Mouse (Mus musculus) urinary bladder, postnatal 14 days (tissue): ENCODE results near the gene Adprhl1.

ENCODE experiments used
- DNase-seq: peaks from one replicate; pipeline ENCODE4 v3.0.0; 2021; ENCODE audit warnings: low spot score

The Adprhl1 gene

DNA sequence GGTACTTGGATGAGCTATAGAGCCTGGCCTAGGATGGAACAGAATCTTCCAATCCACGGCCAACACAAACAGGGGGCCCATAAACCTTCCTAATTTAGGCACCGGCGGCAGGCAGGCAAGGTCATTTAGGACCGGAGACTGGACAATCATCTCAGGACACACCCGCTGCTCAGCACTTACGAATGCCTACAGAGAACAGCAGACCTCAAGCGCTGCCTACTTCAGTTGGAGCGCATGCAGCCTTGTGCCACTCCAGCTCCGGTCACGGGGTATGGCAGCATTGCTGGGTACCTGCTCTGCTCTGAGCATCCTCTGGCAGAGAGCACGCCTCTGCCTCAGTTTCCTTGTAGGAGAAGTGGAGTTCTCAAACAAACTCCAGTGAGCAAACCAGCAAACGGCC, 24.2 kb downstream of the Adprhl1 start:
- DNase-seq = no peak

DNA sequence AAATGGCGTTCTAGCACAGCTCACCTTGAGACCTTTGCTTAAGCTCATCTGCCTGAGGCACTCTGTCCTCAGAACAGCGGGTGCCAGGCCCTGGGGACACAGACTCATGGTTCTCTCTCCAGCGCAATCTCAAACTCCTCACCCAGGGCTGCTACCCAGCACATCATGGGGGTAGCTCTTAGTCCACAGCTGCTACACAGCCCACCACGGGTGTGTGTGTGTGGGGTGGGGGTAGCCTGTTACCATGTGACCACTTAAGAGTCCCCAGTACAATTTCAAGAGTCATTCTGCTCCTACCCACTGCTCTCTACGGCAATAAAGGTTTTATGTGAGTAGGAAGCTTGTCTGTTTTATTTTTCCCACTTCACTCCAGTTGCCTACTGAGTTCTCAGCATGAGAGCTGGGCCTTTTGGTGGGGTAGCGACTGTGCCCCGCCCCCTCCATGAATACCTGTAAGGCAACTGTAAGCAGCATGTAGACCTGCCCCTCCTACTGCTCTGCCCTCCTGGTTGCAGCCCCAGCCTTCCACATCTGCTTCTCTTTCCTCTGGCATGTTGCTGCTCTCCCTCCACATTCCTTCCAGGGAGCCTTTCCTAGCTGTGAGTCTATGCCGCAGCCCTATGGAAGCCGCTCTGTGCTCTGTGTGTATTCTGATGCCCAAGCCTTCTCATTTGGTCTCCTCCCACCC, 24.9 kb downstream of the Adprhl1 start:
- DNase-seq = no peak

DNA sequence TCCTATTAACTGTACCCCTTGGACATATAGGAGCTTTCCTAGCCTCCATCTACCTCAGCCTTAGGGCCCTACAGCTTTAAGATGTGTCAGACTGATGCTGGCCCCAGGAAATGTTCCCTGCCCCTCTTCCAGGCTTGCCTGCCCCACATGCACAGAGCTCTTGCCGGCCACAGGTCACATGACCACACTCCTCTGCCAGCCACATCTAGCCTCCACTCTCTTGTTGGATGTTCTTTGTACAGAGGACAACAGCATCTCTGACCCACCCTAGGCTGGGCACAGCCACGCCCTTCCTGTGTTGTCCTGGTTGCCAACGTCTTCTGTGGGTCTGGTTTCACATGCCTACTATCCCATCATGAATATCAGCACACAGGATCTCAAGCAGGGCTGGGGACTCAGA, 26.8 kb downstream of the Adprhl1 start:
- DNase-seq = no peak

DNA sequence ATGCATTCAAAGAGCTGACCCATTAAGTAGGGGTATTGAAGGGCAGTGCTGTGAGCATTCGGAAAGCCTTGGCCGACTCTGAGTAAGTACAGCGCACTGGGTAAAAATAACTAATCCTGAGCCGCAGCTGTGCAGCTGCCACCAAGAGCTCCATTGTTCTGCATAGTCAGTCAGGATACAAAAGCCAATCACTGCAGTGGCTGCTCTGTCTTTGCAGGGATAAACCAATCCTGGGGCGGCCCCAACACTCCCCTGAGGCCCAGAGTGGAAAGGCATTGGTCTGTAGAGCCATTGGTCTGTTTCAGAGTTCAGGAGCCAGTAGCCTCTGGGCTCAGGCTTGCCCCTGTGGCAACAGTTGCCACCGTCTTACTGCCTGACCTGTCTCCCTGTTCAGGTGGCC, 27.7 kb downstream of the Adprhl1 start:
- DNase-seq = no peak

DNA sequence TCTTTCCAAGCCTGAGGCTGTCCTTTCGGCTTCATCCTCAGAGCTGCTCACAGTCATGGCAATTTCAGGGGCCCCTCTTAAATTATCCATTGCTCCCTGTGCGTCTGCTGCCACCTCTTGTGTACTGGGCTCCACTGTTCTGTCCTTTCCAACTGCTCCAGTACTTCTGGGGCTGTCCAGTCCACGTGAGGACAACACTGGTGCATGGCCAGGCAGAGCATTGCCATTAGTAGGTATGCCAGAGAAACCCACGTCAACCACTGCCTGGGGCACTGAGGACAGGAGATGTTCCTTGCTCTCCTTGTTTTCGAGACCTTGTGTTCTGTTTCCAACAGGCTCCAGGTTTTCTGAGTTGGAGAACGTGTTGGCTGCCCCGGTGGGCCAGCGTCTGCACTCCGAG, 29.5 kb downstream of the Adprhl1 start:
- DNase-seq = no peak

DNA sequence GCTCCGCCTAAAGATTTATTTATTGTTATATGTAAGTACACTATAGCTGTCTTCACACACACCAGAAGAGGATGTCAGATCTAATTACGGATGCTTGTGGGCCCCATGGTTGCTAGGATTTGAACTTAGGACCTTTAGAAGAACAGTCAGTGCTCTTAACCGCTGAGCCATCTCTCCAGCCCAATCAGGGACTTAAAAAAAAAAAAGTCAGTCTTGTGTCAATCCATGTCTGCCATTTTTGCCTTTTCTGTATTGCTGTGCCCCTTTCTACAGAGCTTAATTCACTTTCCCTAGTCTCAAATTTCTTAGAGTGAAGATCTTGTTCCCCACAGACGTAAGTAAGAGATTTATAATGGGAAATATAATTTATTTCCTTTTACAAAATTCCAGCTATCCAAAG, 35.5 kb downstream of the Adprhl1 start:
- DNase-seq = no peak

DNA sequence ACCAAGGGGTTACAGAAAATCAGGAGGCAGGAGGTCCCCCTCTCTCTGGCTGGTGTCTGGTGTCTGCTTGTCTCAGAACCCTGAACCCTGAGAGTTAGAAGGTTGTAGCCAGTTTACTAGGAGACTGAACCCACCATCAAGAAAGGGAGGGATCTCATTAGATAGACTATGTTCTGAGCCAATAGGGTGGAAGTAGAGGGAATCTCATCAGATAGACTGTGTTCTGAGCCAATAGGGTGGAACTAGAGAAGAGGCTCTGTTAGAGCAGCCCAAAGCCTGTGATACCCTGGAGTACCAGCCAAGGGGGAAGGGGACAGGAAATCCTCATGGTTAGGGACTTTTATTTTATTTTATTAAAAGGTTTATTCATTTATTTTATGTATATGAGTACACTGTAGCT, 36.0 kb downstream of the Adprhl1 start:
- DNase-seq = no peak

DNA sequence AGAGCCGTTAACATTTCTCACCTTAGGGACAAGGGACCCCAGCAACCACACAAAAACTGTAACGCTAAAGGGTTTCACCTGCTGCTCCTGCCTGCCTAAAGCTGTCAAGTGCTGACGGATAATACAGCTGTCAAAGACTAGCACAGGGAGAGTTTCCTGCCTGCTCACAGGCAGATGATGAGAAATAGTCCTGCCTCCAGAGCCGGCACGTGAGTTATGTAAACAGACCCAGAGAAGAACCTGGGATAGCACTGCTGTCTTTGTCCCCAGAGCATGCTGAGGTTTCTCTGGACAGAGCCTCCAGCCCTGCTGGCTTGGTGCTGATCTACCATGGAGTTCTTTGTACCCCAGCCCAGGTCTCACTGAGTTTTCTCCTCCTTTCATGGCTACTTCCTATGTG, 36.9 kb downstream of the Adprhl1 start:
- DNase-seq = no peak

DNA sequence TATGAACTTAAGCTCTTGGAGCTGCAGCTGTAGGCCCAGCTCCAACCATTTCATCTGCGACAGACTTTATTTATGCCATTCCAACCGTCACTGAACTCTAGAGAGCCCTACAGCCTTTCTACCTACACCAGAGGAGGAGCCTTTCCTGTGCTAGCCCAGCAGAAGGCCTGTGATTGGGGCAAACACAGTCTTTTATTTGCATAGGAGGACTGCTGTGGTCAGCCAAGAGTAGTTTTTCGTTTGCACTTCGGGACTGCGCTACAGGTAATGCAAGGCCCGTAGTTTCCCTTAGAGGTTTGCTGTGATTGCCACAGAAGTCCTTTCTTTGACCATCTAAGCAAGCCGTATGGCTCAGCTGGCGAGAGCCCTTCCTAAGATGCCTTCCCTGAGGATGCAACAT, 37.6 kb downstream of the Adprhl1 start:
- DNase-seq = no peak

DNA sequence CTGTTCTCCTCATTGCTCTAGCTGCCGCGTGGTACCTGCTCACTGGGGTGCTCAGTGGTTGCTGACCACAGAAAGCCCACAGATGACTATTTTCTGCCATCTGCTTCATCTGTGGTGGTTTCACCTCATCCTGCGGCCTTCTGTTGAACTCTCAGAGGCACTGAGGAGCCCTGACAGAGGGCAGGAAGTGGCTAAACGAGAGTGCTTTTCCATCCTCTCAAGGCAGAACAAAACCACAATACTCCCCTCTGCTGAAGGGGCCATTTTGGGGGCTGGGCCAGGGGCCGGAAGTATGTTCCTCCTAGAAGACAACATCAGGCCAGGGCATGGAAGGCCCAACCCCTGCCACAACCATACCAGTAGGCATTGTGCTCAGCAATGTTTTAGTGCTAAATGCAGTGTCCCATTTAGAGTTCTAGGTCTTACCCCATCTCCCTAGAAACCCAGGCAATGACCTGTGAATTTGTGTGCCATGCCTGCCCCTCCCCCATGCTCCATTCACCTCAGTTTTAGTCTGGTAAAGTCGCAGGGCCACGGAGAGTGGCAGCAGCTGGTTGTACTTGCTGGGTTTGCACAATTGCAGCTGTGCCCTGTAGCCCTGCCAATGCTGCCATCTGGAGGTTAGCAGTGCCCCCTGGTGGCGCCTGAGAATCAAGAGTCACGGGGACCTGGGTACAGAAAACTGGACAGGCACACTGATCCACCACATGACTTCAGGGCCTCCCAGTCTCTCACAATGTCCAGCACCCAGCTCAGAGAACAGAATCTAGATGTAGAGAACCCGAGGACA, 40.3 kb downstream of the Adprhl1 start:
- DNase-seq = peak; percentile 90

DNA sequence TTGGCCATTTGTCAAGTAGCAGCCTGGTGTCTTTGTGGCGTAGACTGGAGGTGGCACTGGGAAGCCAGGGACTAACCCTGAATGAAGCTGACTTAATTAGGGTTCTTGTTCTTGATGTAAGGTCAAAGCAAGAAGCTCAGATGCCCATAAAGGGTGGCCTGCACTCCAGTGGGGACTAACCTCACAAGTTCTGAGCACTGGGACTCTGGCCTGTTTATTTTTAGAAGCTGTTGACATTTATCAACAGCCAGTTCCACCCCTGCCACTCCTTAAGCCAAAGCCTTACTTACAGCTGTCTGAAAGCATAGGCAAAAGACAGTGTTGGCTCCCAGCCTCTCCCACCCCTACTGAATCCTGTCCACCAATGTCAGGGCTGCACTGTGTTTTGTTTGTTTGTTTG, 44.2 kb downstream of the Adprhl1 start:
- no peak for DNase-seq

DNA sequence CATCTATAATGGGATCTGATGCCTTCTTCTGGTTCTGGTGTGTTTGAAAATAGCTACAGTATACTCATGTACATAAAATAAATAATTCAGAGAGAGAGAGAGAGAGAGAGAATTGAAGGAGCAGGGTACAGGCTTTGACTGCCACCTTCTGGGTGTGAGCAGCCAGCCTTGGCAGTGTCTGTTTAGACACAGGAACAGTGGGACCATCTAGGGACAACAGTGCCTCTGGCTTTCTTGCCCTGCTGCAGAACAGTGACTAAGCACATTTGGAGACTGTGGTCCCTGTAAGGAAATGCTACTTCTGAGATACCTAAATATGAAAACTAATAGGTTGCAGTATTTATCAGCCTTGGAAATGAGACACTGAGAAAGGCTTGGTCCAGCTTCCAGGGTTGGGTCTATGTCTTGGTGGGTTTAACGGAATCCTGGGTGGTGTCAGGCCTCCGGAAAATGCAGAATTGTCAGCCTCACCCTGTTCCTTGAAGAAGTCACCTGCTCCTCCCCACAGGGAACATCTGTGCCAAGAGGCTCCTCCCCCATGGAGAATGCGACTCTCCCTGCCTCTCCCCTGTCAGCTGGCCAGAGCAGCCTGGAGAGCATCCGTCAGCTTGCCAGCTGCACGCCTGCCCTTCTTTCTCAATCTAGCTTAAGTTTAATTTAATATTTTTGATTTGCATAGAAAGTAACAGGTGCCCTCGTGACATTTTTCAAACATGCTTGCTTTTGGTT, 45.2 kb downstream of the Adprhl1 start:
- peak; percentile 42 for DNase-seq

DNA sequence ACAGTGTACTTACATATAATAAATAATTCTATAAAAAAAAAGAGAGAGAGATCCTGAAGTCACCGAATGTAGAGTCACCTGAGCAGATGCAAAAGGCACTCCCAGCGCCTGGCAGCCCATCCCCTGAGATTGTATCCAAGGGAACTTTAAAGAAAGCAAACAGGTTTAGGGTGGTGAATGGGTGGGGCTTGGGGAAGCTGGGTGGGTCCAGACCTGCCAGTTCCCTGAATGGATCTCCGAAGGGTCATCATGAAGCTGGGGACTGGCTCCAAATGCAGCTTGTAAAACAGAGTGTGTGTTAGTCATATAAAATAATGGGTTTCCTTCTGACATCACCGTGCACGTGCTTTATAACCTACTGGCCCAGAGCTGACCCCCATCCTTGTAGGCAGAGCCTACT, 47.7 kb downstream of the Adprhl1 start:
- peak; percentile 53 for DNase-seq

DNA sequence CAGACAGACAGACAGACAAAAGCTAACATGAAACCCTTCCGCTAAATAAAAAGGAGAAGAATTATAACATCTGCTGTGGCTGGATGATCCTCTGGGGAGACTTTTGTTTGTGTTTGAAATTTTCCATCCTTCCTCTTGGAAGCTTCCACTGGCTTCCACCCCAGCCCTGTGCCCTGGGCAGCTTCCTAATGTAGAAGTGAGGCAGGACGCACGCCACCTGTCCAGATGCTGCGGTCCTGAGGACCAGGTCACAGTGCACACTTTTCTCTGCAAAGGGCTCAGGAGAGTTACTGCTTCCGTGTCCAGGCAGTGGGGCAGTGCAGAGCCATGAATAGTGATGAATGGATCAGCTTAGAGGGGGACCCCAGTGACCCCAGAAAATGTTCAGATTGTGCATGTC, 48.7 kb downstream of the Adprhl1 start:
- DNase-seq = no peak

DNA sequence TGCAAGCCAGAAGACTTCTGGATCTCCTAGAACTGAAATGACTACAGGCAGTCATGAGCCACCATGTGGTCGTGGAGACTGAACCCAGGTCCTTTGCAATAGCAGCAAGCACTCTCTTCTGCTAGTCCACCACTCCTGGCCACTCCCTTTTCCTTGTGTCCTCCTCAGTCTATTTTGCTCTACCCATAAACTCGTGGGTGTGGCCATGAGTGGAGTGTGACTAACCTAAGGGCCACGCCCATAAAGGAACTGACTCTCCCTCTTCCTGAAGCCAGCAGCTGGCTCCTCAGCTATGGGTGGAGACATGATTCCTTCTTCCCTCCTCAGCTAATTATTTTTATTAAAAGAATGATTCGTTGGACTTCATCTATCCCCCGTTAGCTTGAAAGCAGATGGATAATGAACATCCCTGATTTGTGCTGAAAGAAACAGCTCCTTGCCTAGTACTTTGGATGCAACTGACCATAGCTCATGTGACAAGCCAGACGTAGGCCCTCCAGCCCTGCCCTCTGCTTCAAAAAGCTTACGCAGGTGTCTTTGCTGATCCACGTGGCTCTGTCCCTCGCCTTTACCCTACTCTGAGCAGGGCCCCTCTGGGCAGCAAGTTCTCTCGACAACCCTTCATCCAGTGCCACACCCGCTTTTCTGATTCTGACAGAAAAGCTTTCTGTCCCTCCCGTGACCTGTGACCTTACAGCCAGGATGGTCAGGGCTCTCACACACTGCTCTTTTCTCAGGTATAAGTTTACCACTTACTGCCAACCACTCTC, 49.4 kb downstream of the Adprhl1 start:
- DNase-seq = peak; percentile 71

DNA sequence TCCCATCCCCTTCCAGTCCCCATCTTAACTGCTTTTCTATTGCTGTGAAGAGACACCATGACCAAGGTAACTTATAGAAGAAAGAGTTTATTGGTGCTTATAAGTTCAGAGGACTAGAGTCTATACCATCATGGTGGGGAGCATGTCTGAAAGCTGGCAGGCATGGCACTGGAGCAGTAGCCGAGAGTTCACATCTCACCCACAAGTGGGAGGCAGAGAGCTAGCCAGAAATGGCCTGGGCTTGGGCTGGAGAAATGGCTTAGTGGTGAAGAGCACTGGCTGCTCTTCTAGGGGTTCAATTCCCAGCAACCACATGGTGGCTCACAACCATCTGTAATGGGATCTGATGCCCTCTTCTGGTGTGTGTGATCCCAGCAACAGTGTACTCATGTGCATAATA, 50.5 kb downstream of the Adprhl1 start:
- no peak for DNase-seq

DNA sequence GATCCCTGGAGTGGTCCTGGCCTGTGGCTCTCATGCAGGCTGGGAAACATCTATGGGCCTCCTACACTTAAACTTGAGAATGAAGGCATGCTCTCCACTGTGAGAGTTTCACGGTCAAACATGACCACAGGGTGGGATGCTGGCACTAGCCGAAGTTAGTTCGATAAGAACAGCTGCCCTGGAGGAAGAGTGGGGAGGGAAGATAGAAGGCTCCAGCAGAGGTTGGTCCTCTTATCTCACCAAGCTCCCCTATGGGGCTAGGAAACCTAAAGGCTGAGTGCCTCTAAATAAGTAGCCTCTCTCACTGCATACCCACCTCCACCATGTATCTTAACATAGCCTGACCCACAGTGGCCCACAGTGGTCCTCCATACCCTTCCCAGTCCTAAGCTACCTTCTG, 51.2 kb downstream of the Adprhl1 start:
- no peak for DNase-seq

DNA sequence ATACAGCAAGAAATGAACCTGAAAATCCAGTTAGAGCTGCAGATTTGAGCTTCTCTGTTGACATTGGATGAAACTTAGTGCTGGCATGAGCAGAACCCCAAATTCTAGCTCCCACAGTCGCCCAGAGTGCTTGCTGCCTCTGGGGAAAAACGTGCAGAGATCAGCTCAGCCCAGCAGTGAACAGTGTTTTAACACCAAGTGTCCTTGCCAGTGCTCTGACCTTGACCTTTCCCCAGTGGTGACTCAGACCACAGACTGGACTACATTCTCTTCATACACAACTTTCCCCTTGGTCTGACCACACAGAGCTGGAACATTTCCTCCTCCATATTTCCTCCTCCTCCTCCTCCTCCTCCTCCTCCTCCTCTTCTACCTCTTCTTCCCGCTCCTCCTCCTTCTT, 51.9 kb downstream of the Adprhl1 start:
- DNase-seq = no peak

DNA sequence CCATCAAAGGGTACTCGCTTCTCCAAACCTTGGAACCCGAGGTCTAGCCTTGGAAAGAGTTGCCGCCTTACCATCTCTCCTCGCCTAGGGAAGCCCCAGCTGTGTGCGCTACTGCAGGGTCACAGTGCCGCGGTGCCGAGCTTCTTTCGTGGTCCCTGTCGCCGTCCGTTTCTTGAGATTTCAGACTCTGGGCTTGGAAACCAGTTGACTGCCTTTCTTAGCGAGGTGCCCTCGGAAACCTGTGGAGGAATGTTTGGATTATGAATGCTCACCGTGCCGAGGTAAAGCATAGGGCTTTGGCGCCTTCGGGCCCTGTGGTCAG, 53.0 kb downstream of the Adprhl1 start:
- no peak for DNase-seq

DNA sequence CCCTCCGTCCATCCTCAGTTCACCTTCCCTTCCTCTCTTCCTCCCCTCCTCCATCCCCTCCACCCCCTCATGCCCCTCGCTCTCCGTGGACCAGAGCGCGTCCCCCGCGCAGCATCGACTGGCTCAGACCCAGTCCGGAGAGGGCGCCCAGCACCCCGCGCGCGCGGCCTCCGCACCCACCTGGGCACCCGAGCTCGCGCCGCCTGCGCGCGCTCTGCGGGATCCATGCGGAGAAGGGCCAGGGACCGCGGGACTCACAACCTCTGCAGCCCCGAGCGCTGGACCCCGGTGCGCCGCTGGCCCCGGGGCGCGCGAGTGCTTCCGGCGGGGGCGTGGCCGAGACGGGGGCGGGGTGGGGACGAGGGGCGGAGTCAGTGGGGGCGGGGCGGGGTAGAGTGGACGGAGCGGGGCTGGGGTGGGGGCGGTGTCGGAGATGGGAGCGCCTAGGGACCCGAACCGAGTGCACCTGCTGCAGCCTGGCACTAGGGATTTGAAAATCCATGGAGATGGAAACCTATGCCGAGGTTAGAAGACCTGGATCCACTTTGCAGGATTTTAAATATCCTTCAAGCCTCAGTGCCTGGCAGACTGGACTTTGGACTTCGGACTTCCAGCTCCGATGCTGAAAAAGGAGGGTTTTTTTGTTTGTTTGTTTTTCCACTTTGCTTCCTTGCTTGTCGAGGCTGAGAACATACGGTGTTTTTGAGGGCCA, 53.5 kb downstream of the Adprhl1 start, which contains the start of gene Grtp1:
Gene Grtp1 (minus strand): TSS at position 320 of the 712 bp plus-strand sequence.
- DNase-seq = peak; percentile 60

DNA sequence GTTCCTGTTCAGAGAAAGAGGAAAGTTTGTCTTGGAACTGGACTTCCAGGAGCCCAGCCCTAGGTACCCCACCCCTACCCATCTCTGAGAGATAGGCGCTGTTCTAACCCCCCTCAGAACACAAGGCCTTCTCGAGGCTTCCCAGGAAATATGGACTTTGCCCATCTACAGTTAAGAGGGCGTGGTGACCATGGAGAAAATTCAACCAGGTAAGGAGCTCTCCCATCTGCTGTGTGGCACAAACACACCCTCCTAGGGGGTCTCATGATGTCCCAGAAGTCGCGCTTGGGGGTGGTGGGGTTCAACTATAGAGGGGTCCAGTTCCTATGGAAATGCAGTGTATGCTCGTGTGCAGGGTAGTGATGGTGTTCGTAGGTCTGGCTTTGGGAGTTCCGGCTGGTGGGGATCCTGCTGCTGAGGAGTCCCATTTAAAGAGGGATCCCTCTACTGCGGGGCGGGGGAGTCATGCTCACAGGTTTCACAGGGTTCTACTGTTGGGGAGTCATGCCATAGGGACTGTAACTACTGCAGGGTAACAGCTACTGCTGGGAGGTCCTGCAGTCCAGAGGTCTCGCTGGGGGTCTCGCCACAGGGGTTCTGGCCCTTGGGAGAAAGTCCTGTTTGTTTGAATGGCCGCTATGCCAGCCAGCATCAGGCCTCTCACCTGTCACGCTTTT, 54.4 kb downstream of the Adprhl1 start:
- no peak for DNase-seq
